ENCODE assay signal across 23 mouse cellular contexts in genomic region chr13:28421309-28421708, GRCm38 (mm10).
DNase-seq lines count a peak whose midpoint lies in the region; ATAC-seq and TF ChIP-seq lines count a peak whose summit lies in the region.
"Had no signal": no experiment of that assay in that cellular context is flagged by ENCODE, and none has a peak within 500 bp of the region (broad histone marks: within the 10 kb centered on the region; RNA-seq: fewer than 3 reads in every experiment).

No protein-coding gene starts in this region.

- no peak for TF ChIP-seq EP300 in heart, adult 2 months (IDR thresholded peaks at IDR 0.05; ENCODE audit: insufficient read depth, low read depth, low read length)
- TF ChIP-seq EP300 in heart, postnatal 0 days (IDR thresholded peaks at IDR 0.05; ENCODE audit: low read depth), result no peak
- peak; percentile 29; the same call in 1 of the 2 replicates for TF ChIP-seq EP300 in liver, postnatal 0 days (IDR thresholded peaks at IDR 0.05; ENCODE audit: low read depth)

- H3K27ac ChIP-seq in heart, embryonic 11.5 days (ENCODE audit: low read depth, low read length), result 0 out of 2 replicates have a peak overlapping the region, but pooled peaks have one; percentile 29
- H3K27ac ChIP-seq in heart, adult 2 months, result no peak overlapping the region
- H3K27ac ChIP-seq in heart, postnatal 0 days (ENCODE audit: low read depth), result peak overlapping the region; percentile 73; the same call in 1 of the 2 replicates
- no peak overlapping the region for H3K27ac ChIP-seq in liver, postnatal 0 days (ENCODE audit: low read depth)
- no peak overlapping the region for H3K27ac ChIP-seq in liver, embryonic 11.5 days (ENCODE audit: low read depth, low read length)
- peak overlapping the region; percentile 92; the same call in 1 of the 2 replicates for H3K27ac ChIP-seq in midbrain, postnatal 0 days (ENCODE audit: low read depth, low read length)
- H3K27ac ChIP-seq: forebrain, embryonic 13.5 days; kidney, embryonic 15.5 days; limb, embryonic 12.5 days; liver, embryonic 14.5 days; lung, embryonic 15.5 days; neural tube, embryonic 12.5 days; stomach, embryonic 15.5 days had no signal

- H3K4me2 ChIP-seq in heart, embryonic 11.5 days, result peak overlapping the region; percentile 4; the same call in 1 of the 2 replicates
- no peak overlapping the region; the same call in 1 of the 2 replicates for H3K4me2 ChIP-seq in heart, postnatal 0 days (ENCODE audit: low read depth, low read length)
- H3K4me2 ChIP-seq in liver, postnatal 0 days (ENCODE audit: low read depth, low read length), result no peak overlapping the region
- H3K4me2 ChIP-seq in liver, embryonic 11.5 days, result no peak overlapping the region
- H3K4me2 ChIP-seq in midbrain, postnatal 0 days (ENCODE audit: low read depth, low read length, poor library complexity, severe bottlenecking), result no peak overlapping the region
- H3K4me2 ChIP-seq: forebrain, embryonic 13.5 days; kidney, embryonic 15.5 days; limb, embryonic 12.5 days; lung, embryonic 15.5 days; stomach, embryonic 15.5 days had no signal

- TF ChIP-seq POLR2A in heart, adult 2 months (IDR thresholded peaks at IDR 0.05; ENCODE audit: insufficient read depth, low read depth, low read length), result no peak

- no peak overlapping the region for H3K4me3 ChIP-seq in heart, embryonic 11.5 days (ENCODE audit: low read depth, low read length)
- no peak overlapping the region for H3K4me3 ChIP-seq in heart, adult 2 months
- H3K4me3 ChIP-seq in heart, postnatal 0 days (ENCODE audit: low read depth, low read length), result no peak overlapping the region
- no peak overlapping the region for H3K4me3 ChIP-seq in liver, postnatal 0 days (ENCODE audit: low read depth, low read length)
- H3K4me3 ChIP-seq in liver, embryonic 11.5 days (ENCODE audit: low read depth, low read length), result no peak overlapping the region
- no peak overlapping the region for H3K4me3 ChIP-seq in midbrain, postnatal 0 days (ENCODE audit: low read depth, low read length)
- H3K4me3 ChIP-seq: forebrain, embryonic 13.5 days; kidney, embryonic 15.5 days; limb, embryonic 12.5 days; lung, embryonic 15.5 days; megakaryocyte, embryonic 14.5 days; neural tube, embryonic 12.5 days; stomach, embryonic 15.5 days had no signal

- no peak for TF ChIP-seq CTCF in heart, adult 2 months (IDR thresholded peaks at IDR 0.05)
- no peak for TF ChIP-seq CTCF in heart, postnatal 0 days (IDR thresholded peaks at IDR 0.05; ENCODE audit: low read depth)
- TF ChIP-seq CTCF in liver, postnatal 0 days (IDR thresholded peaks at IDR 0.05; ENCODE audit: low read depth), result no peak
- no peak for TF ChIP-seq CTCF in midbrain, postnatal 0 days (IDR thresholded peaks at IDR 0.05)

- H3K79me2 ChIP-seq in heart, adult 2 months (replicated peaks; ENCODE audit: control insufficient read depth, insufficient read depth, low read length), result no peaks in the 10 kb centered on the region

- no peak overlapping the region for H3K9ac ChIP-seq in heart, embryonic 11.5 days (ENCODE audit: low read depth, low read length)
- no peak overlapping the region for H3K9ac ChIP-seq in heart, adult 2 months (ENCODE audit: low read depth, low read length)
- H3K9ac ChIP-seq in heart, postnatal 0 days (replicated peaks; ENCODE audit: low read depth, low read length), result no peak overlapping the region
- no peak overlapping the region for H3K9ac ChIP-seq in liver, postnatal 0 days (replicated peaks)
- H3K9ac ChIP-seq in liver, embryonic 11.5 days (ENCODE audit: low read depth, low read length), result no peak overlapping the region
- no peak overlapping the region for H3K9ac ChIP-seq in midbrain, postnatal 0 days (replicated peaks; ENCODE audit: low read length, poor library complexity, severe bottlenecking)
- H3K9ac ChIP-seq: forebrain, embryonic 13.5 days; kidney, embryonic 15.5 days; limb, embryonic 12.5 days; liver, embryonic 14.5 days; lung, embryonic 15.5 days; neural tube, embryonic 12.5 days; stomach, embryonic 15.5 days had no signal

- DNase-seq in heart, adult 2 months, result no peak
- peak; percentile 23 for DNase-seq in heart, postnatal 0 days (ENCODE audit: low spot score)
- DNase-seq in heart, adult 11 months, result no peak
- DNase-seq in liver, postnatal 0 days, result no peak
- DNase-seq in liver, embryonic 11.5 days (ENCODE audit: low spot score), result no peak
- DNase-seq in midbrain, postnatal 0 days (ENCODE audit: low spot score), result no peak
- DNase-seq in thymus, adult 18-20 months, result no peak
- DNase-seq: adrenal gland, postnatal 14 days; cerebellum, adult 2 months; cerebellum, postnatal 25 days; kidney, adult 11 months; kidney, postnatal 36 days; lung, postnatal 36 days had no signal

- no peaks in the 10 kb centered on the region for H3K36me3 ChIP-seq in heart, embryonic 11.5 days (ENCODE audit: control insufficient read depth, insufficient read depth, low read length)
- H3K36me3 ChIP-seq in heart, adult 2 months (ENCODE audit: control insufficient read depth, insufficient read depth, low read length), result peaks cover 5% of the 10 kb centered on the region
- no peaks in the 10 kb centered on the region for H3K36me3 ChIP-seq in heart, postnatal 0 days (replicated peaks; ENCODE audit: control insufficient read depth, insufficient read depth, low read length)
- no peaks in the 10 kb centered on the region for H3K36me3 ChIP-seq in liver, postnatal 0 days (replicated peaks; ENCODE audit: insufficient read depth, low read length)
- H3K36me3 ChIP-seq in liver, embryonic 11.5 days (ENCODE audit: control insufficient read depth, insufficient read depth, low read length), result no peaks in the 10 kb centered on the region
- H3K36me3 ChIP-seq in midbrain, postnatal 0 days (ENCODE audit: insufficient read depth, low read length), result no peaks in the 10 kb centered on the region
- H3K36me3 ChIP-seq: kidney, embryonic 15.5 days; limb, embryonic 12.5 days; lung, embryonic 15.5 days; neural tube, embryonic 12.5 days; stomach, embryonic 15.5 days had no signal

- H3K27me3 ChIP-seq in heart, embryonic 11.5 days (ENCODE audit: control insufficient read depth, insufficient read depth, low read length), result no peaks in the 10 kb centered on the region
- no peaks in the 10 kb centered on the region for H3K27me3 ChIP-seq in heart, adult 2 months (ENCODE audit: control insufficient read depth, insufficient read depth, low read length)
- no peaks in the 10 kb centered on the region for H3K27me3 ChIP-seq in heart, postnatal 0 days (ENCODE audit: control insufficient read depth, insufficient read depth, low read length)
- peaks cover 22% of the 10 kb centered on the region; the same call in 1 of the 2 replicates for H3K27me3 ChIP-seq in liver, postnatal 0 days (ENCODE audit: insufficient read depth, low read length)
- no peaks in the 10 kb centered on the region for H3K27me3 ChIP-seq in liver, embryonic 11.5 days (replicated peaks; ENCODE audit: control insufficient read depth, insufficient read depth, low read length)
- H3K27me3 ChIP-seq in midbrain, postnatal 0 days (ENCODE audit: insufficient read depth, low read length), result no peaks in the 10 kb centered on the region
- H3K27me3 ChIP-seq: forebrain, embryonic 13.5 days; kidney, embryonic 15.5 days; limb, embryonic 12.5 days; lung, embryonic 15.5 days; neural tube, embryonic 12.5 days; stomach, embryonic 15.5 days had no signal

- intact Hi-C loops in heart, adult 2 months (cut with DNase I), result no loop called here

- H3K4me1 ChIP-seq in heart, embryonic 11.5 days (ENCODE audit: control insufficient read depth, insufficient read depth, low read length), result peaks cover 56% of the 10 kb centered on the region
- peaks cover 9% of the 10 kb centered on the region for H3K4me1 ChIP-seq in heart, adult 2 months (ENCODE audit: control insufficient read depth, insufficient read depth, low read length)
- peaks cover 32% of the 10 kb centered on the region for H3K4me1 ChIP-seq in heart, postnatal 0 days (ENCODE audit: control insufficient read depth, insufficient read depth)
- peaks cover 17% of the 10 kb centered on the region for H3K4me1 ChIP-seq in liver, postnatal 0 days (ENCODE audit: insufficient read depth)
- H3K4me1 ChIP-seq in liver, embryonic 11.5 days (replicated peaks; ENCODE audit: control insufficient read depth, insufficient read depth, low read length), result peaks cover 9% of the 10 kb centered on the region
- H3K4me1 ChIP-seq in midbrain, postnatal 0 days (ENCODE audit: insufficient read depth, low read length), result no peaks in the 10 kb centered on the region; the same call in 1 of the 2 replicates

- no peaks in the 10 kb centered on the region for H3K9me3 ChIP-seq in heart, embryonic 11.5 days (replicated peaks; ENCODE audit: control insufficient read depth, low read length)
- H3K9me3 ChIP-seq in heart, postnatal 0 days (replicated peaks; ENCODE audit: control insufficient read depth, low read length), result no peaks in the 10 kb centered on the region
- no peaks in the 10 kb centered on the region for H3K9me3 ChIP-seq in liver, postnatal 0 days (ENCODE audit: low read length)
- H3K9me3 ChIP-seq in liver, embryonic 11.5 days (ENCODE audit: control insufficient read depth, low read length), result no peaks in the 10 kb centered on the region
- no peaks in the 10 kb centered on the region for H3K9me3 ChIP-seq in midbrain, postnatal 0 days (ENCODE audit: low read length)
- H3K9me3 ChIP-seq: forebrain, embryonic 13.5 days; kidney, embryonic 15.5 days; limb, embryonic 12.5 days; lung, embryonic 15.5 days; megakaryocyte, embryonic 14.5 days; neural tube, embryonic 12.5 days; stomach, embryonic 15.5 days had no signal

- no peak for ATAC-seq in heart, embryonic 11.5 days (replicated peaks; ENCODE audit: insufficient number of reproducible peaks, low FRiP score, low TSS enrichment)
- no peak for ATAC-seq in heart, postnatal 0 days (ENCODE audit: insufficient read depth, low read depth)
- ATAC-seq in liver, postnatal 0 days, result peak; percentile 92
- ATAC-seq in liver, embryonic 11.5 days (replicated peaks; ENCODE audit: low FRiP score), result no peak
- ATAC-seq in midbrain, postnatal 0 days (ENCODE audit: low FRiP score), result no peak
- ATAC-seq: CD4-positive, CD25-positive, alpha-beta regulatory T cell, adult 4 months; forebrain, embryonic 13.5 days had no signal

- WGBS in heart, embryonic 11.5 days (ENCODE audit: insufficient replicate concordance), result 45% methylated on average over 3 of the region's 3 CpGs
- WGBS in heart, adult 2 months, result 65% methylated on average over 3 of the region's 3 CpGs
- WGBS in heart, postnatal 0 days, result 38% methylated on average over 3 of the region's 3 CpGs
- 45% methylated on average over 3 of the region's 3 CpGs for WGBS in liver, postnatal 0 days (ENCODE audit: insufficient replicate concordance)
- 78% methylated on average over 3 of the region's 3 CpGs for WGBS in liver, embryonic 11.5 days
- WGBS in midbrain, postnatal 0 days, result 83% methylated on average over 3 of the region's 3 CpGs

Comparison
In these comparisons a context has a peak if more than half of its experiments do, and no peak if none do; other contexts are left out.
1. H3K27ac ChIP-seq: peak in heart, embryonic 11.5 days (single experiment), heart, postnatal 0 days (single experiment) and midbrain, postnatal 0 days (single experiment); none in heart, adult 2 months (single experiment), liver, postnatal 0 days (single experiment) and liver, embryonic 11.5 days (single experiment).